Mouse (Mus musculus) spleen, embryonic (tissue): ENCODE results near the gene Eif5a.

Experiments
- CTCF ChIA-PET: fragments of 350-600 bp; sonication (Branson Sonifier 250); formaldehyde crosslinking; loops from one replicate; lab custom pipeline; 2022; lab: Charles Lee

Gene Eif5a

GRCm38 (mm10) chr11:69910177-69910576 lies 11.6 kb downstream of the Eif5a start:
- CTCF ChIA-PET = no interaction called here

GRCm38 (mm10) chr11:69909174-69909573 lies 12.6 kb downstream of the Eif5a start:
- CTCF ChIA-PET = interaction anchor here (0.7 kb wide), 2 partner anchors 13 to 14 kb away, joined by 4 to 7 read pairs; partner anchors contain the start of gene Acap1

- CTCF ChIA-PET = interaction anchor here (0.6 kb wide), 1 partner anchor 10 kb away, joined by 3 read pairs; no protein-coding TSS in a partner anchor
These were observed 13.1 kb downstream of the Eif5a start for GRCm38 (mm10) chr11:69908645-69909044.

- CTCF ChIA-PET = interaction anchor here (0.7 kb wide), 1 partner anchor 82 kb away, joined by 3 read pairs; no protein-coding TSS in a partner anchor
These were observed 17.4 kb downstream of the Eif5a start for GRCm38 (mm10) chr11:69904311-69904710.

- CTCF ChIA-PET = no interaction called here
These were observed 18.8 kb downstream of the Eif5a start for GRCm38 (mm10) chr11:69902972-69903371.

GRCm38 (mm10) chr11:69901993-69902392 lies 19.8 kb downstream of the Eif5a start:
- CTCF ChIA-PET = no interaction called here

GRCm38 (mm10) chr11:69901406-69901846 lies 20.3 kb downstream of the Eif5a start:
- CTCF ChIA-PET = no interaction called here

GRCm38 (mm10) chr11:69900471-69901405 lies 21.0 kb downstream of the Eif5a start, which contains the start of the genes 2810408A11Rik and Neurl4:
2810408A11Rik (minus strand) TSS chr11:69900987.
Neurl4 (plus strand) TSS chr11:69901072.
- CTCF ChIA-PET = interaction anchor here (1.2 kb wide), 1 partner anchor 11 kb away, joined by 3 read pairs; no protein-coding TSS in a partner anchor

- CTCF ChIA-PET = interaction anchor here (1.2 kb wide), 1 partner anchor 11 kb away, joined by 3 read pairs; no protein-coding TSS in a partner anchor
These were observed 21.9 kb downstream of the Eif5a start for GRCm38 (mm10) chr11:69899870-69900269.

GRCm38 (mm10) chr11:69895291-69895690 lies 26.5 kb downstream of the Eif5a start, which contains the start of gene Acap1:
Acap1 (minus strand) TSS chr11:69895539.
- CTCF ChIA-PET = interaction anchor here (0.6 to 0.9 kb wide), 2 partner anchors 14 to 22 kb away, joined by 3 to 4 read pairs; no protein-coding TSS in a partner anchor

- CTCF ChIA-PET = interaction anchor here (0.6 to 0.9 kb wide), 4 partner anchors 15 to 74 kb away, joined by 3 to 27 read pairs (median 4); no protein-coding TSS in a partner anchor
These were observed 27.1 kb downstream of the Eif5a start for GRCm38 (mm10) chr11:69894671-69895070.

- CTCF ChIA-PET = interaction anchor here (0.9 kb wide), 1 partner anchor 8 kb away, joined by 3 read pairs; no protein-coding TSS in a partner anchor
These were observed 30.3 kb downstream of the Eif5a start for GRCm38 (mm10) chr11:69891482-69891881.

- CTCF ChIA-PET = interaction anchor here (0.5 kb wide), 1 partner anchor 158 kb away, joined by 3 read pairs; no protein-coding TSS in a partner anchor
These were observed 34.7 kb downstream of the Eif5a start for GRCm38 (mm10) chr11:69886907-69887635.

- CTCF ChIA-PET = interaction anchor here (0.6 to 1.6 kb wide), 2 partner anchors 37 to 195 kb away, joined by 4 to 7 read pairs; partner anchors contain the start of gene Eif5a
These were observed 37.1 kb downstream of the Eif5a start for GRCm38 (mm10) chr11:69884663-69885062.

- CTCF ChIA-PET = interaction anchor here (0.6 to 1.6 kb wide), 2 partner anchors 37 to 196 kb away, joined by 4 to 7 read pairs; partner anchors contain the start of gene Eif5a
These were observed 37.5 kb downstream of the Eif5a start for GRCm38 (mm10) chr11:69884240-69884639.

- CTCF ChIA-PET = interaction anchor here (0.8 to 1.6 kb wide), 3 partner anchors 8 to 65 kb away, joined by 3 to 7 read pairs (median 3); partner anchors contain the start of gene Eif5a
These were observed 38.1 kb downstream of the Eif5a start for GRCm38 (mm10) chr11:69883527-69884151.

GRCm38 (mm10) chr11:69883066-69883465 lies 38.7 kb downstream of the Eif5a start:
- CTCF ChIA-PET = interaction anchor here (0.8 to 1.6 kb wide), 3 partner anchors 9 to 66 kb away, joined by 3 to 7 read pairs (median 3); partner anchors contain the start of gene Eif5a

GRCm38 (mm10) chr11:69881787-69882670 lies 39.7 kb downstream of the Eif5a start:
- CTCF ChIA-PET = interaction anchor here (0.6 to 0.7 kb wide), 2 partner anchors 40 to 93 kb away, joined by 3 read pairs; no protein-coding TSS in a partner anchor
